Mouse (Mus musculus): ENCODE results near the gene Dnajb2.

DNA sequence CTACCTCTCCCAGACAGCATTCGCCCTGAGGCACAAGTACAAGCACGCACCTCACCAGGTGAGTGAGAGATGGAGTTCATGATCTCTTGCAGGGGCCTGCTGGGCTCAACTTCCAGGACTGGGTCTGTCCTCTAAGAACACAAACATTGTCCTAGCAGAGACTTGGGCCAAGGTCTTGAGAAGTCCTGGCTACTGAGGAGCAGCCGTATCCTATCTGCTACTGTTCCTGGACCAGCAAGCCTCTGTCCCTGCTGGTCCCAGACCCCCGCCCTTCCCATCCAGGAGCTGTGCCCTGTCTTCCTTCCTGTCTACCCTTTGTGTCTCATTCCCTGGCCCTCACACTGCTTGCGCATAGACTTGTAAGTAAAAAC lies 57.1 kb downstream of the Dnajb2 start:
- TF ChIP-seq CTCF (IDR thresholded peaks at IDR 0.05; ENCODE audit: low read depth), result no peak
- TF ChIP-seq EP300 (IDR thresholded peaks at IDR 0.05; ENCODE audit: low read depth), result no peak

Data from liver, embryonic 14.5 days (tissue).